Mouse (Mus musculus): Measurements from ENCODE around the gene Fgr. TPM values are rescaled to one million over a fixed set of nuclear protein-coding genes. Genes with fewer than 3 reads are reported as not detected.

The Fgr gene
- polyA plus RNA-seq, 1 experiment from 2014 or later, result not detected

DNA sequence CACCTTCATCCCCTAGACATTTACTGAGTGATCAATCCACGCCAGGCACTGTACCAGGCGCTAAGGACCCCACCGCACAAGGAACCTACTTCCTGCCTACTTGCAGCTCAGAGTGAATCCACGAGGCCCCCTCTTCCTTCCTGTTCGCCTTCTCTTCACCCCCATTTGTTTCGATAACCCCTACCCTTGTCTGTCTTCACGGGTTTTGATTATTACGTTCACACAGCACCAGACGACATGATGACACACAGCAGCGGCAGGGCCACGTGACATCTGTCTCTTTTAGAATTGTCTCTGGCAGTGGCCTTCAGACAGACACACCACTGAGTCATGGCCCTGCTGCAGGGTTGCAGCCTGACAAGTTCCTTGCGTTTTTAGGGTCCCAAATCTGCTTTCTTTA lies 29.8 kb upstream of the Fgr start:
- ChIA-PET CTCF (interaction anchor here (1.0 to 5.5 kb wide), 4 partner anchors 18 to 60 kb away, joined by 3 to 84 read pairs (median 12); no protein-coding TSS in a partner anchor), POLR2A (no interaction called here)
- no peak for ATAC-seq
- no peaks in the 10 kb centered on the region for H3K27me3 ChIP-seq
- DNase-seq (ENCODE audit: low read depth, low spot score), result no peak
- in situ Hi-C loops (cut with MboI; ENCODE audit: low pct_unique_long_range_greater_than_20kb), result loop anchor here (10.0 kb wide), 1 partner anchor 271 kb away; the partner anchor contains the start of genes Cd164l2 and Gpr3
- no peak for TF ChIP-seq CTCF (IDR thresholded peaks at IDR 0.05)

DNA sequence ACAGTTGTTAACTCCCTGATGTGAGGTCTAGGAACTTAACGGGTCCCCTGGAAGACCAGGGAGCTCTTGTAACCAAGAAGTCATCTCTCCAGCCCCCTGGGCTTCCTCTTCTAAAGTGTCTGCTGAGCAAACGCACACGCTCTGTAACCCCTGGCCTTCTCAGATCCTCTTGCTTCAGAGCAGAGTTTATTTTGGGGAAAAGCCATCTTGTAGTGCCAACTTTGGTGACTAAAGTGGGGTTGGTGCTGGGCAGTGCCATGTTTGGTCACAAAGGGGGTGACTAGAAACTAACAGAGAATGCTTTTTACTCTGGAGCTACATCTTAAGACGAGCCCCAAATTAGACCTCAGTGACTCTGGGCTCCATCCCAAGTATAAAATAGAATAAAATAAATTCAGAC lies 29.1 kb upstream of the Fgr start:
- DNase-seq (ENCODE audit: low read depth, low spot score) (no peak), ATAC-seq (no peak)
- CTCF ChIA-PET, result interaction anchor here (0.7 to 5.5 kb wide), 7 partner anchors 16 to 352 kb away, joined by 3 to 84 read pairs (median 4); no protein-coding TSS in a partner anchor
- POLR2A ChIA-PET, result interaction anchor here (0.7 to 1.2 kb wide), 3 partner anchors 15 to 36 kb away, joined by 3 read pairs; no protein-coding TSS in a partner anchor
- TF ChIP-seq CTCF (IDR thresholded peaks at IDR 0.05), result no peak
- H3K27me3 ChIP-seq, result no peaks in the 10 kb centered on the region
- in situ Hi-C loops (cut with MboI; ENCODE audit: low pct_unique_long_range_greater_than_20kb), result loop anchor here (5.0 to 10.0 kb wide), 2 partner anchors 58 to 270 kb away; partner anchors contain the start of genes Cd164l2 and Gpr3

GRCm38 (mm10) chr4:132945261-132946046 lies 28.4 kb upstream of the Fgr start:
- peak; percentile 46 for DNase-seq (ENCODE audit: low read depth, low spot score)
- in situ Hi-C loops (cut with MboI; ENCODE audit: low pct_unique_long_range_greater_than_20kb), result loop anchor here (5.0 to 10.0 kb wide), 2 partner anchors 57 to 269 kb away; partner anchors contain the start of genes Cd164l2 and Gpr3
- ATAC-seq, result peak; percentile 50
- CTCF ChIA-PET, result interaction anchor here (0.6 to 5.5 kb wide), 10 partner anchors 9 to 351 kb away, joined by 3 to 84 read pairs (median 4); no protein-coding TSS in a partner anchor
- TF ChIP-seq CTCF (IDR thresholded peaks at IDR 0.05), result peak; percentile 92
- POLR2A ChIA-PET, result interaction anchor here (0.6 to 1.2 kb wide), 4 partner anchors 14 to 60 kb away, joined by 3 read pairs; no protein-coding TSS in a partner anchor
- H3K27me3 ChIP-seq, result no peaks in the 10 kb centered on the region

DNA sequence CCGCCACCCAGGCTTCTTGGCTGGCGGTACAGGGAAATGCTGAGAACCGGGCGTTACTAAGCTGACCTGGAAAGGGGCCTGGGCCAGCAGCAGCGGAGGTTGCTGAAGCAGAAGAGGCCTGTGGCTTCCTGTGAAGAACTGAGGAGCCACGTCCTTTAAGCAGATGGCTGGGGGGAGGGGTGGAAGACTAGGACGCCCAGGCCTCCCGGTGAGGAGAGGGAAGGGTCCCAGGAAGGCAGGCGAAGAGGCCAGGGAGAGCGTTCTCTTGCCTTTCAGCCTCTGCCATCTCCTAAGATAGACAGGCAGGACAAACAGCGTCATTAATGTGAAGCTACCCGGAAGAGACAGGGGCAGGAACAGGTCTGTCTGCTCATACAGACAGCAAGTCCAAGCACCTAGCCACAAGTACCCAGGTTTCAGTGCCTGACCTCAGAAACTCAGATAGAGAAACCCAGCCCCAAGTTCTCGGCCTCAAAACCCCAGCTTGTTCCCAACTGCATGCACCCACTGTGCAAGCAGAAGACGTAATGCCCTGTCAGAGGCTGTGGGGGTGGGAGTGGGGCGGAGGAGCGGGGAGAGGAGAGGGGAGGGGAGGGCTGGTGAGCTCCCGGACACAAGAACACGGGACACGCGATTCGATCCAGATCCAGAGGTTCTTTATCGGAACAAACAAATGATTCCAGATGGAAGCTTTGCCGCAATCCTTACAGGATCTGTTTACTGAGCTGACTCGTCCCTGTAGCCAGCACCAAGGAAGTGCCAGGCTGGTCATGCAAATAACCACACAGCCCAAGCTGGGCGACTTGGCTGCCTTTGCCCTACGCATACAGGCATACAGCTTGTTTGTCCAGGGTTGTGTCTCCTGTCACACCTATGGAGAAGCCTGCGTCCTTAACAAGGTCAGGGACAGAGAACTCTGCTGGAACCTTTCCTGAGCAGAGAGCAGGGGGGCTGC lies 27.6 kb upstream of the Fgr start:
- ATAC-seq, result no peak
- in situ Hi-C loops (cut with MboI; ENCODE audit: low pct_unique_long_range_greater_than_20kb), result loop anchor here (5.0 to 10.0 kb wide), 2 partner anchors 56 to 268 kb away; partner anchors contain the start of genes Cd164l2 and Gpr3
- POLR2A ChIA-PET, result interaction anchor here (0.6 to 1.3 kb wide), 2 partner anchors 58 to 59 kb away, joined by 3 read pairs; no protein-coding TSS in a partner anchor
- DNase-seq (ENCODE audit: low read depth, low spot score), result no peak
- CTCF ChIA-PET, result interaction anchor here (0.6 to 5.5 kb wide), 6 partner anchors 10 to 309 kb away, joined by 3 to 84 read pairs (median 6); no protein-coding TSS in a partner anchor
- no peak for TF ChIP-seq CTCF (IDR thresholded peaks at IDR 0.05)
- H3K27me3 ChIP-seq, result no peaks in the 10 kb centered on the region

GRCm38 (mm10) chr4:132949882-132950532 lies 23.9 kb upstream of the Fgr start:
- in situ Hi-C loops (cut with MboI; ENCODE audit: low pct_unique_long_range_greater_than_20kb), result loop anchor here (5.0 to 10.0 kb wide), 2 partner anchors 52 to 265 kb away; partner anchors contain the start of genes Cd164l2 and Gpr3
- H3K27me3 ChIP-seq, result no peaks in the 10 kb centered on the region
- TF ChIP-seq CTCF (IDR thresholded peaks at IDR 0.05), result no peak
- ATAC-seq, result no peak
- CTCF ChIA-PET, result no interaction called here
- POLR2A ChIA-PET, result no interaction called here
- no peak for DNase-seq (ENCODE audit: low read depth, low spot score)

DNA sequence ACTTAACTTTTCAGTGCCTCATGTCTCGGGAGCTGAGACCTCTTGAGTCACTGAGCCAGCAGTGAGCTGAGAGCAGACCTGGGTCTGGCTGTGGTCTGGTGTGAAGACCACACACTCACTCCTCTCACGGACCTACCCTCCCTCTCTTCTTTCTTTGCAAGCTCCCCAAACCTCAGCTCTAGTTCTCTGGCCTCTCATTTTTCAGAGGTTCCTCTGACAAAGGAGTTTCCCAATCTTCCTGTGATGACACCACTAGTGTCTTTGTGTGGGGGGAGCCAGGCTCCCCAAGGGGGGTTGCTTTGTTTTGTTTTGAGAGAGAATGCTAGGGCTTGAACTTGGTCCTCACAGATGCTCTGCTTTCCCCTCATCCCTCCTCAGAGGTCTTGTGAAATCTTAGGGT lies 22.9 kb upstream of the Fgr start:
- DNase-seq (ENCODE audit: low read depth, low spot score) (no peak), ATAC-seq (no peak)
- ChIA-PET POLR2A (interaction anchor here (1.7 kb wide), 1 partner anchor 54 kb away, joined by 4 read pairs; no protein-coding TSS in a partner anchor), CTCF (interaction anchor here (1.2 kb wide), 1 partner anchor 21 kb away, joined by 3 read pairs; no protein-coding TSS in a partner anchor)
- in situ Hi-C loops (cut with MboI; ENCODE audit: low pct_unique_long_range_greater_than_20kb), result no loop called here
- TF ChIP-seq CTCF (IDR thresholded peaks at IDR 0.05), result no peak
- no peaks in the 10 kb centered on the region for H3K27me3 ChIP-seq

- DNase-seq (ENCODE audit: low read depth, low spot score) (no peak), ATAC-seq (no peak)
- in situ Hi-C loops (cut with MboI; ENCODE audit: low pct_unique_long_range_greater_than_20kb), result no loop called here
Measured at GRCm38 (mm10) chr4:132954530-132955394, 19.1 kb upstream of the Fgr start.

GRCm38 (mm10) chr4:132955395-132955791 lies 18.5 kb upstream of the Fgr start:
- in situ Hi-C loops (cut with MboI; ENCODE audit: low pct_unique_long_range_greater_than_20kb), result no loop called here

More at GRCm38 (mm10) chr4:132954530-132955394, 19.1 kb upstream of the Fgr start:
- CTCF ChIA-PET, result no interaction called here
- no peak for TF ChIP-seq CTCF (IDR thresholded peaks at IDR 0.05)
- no peaks in the 10 kb centered on the region for H3K27me3 ChIP-seq
- POLR2A ChIA-PET, result no interaction called here

More at GRCm38 (mm10) chr4:132955395-132955791, 18.5 kb upstream of the Fgr start:
- no peaks in the 10 kb centered on the region for H3K27me3 ChIP-seq
- DNase-seq (ENCODE audit: low read depth, low spot score), result no peak
- ChIA-PET POLR2A (no interaction called here), CTCF (no interaction called here)
- TF ChIP-seq CTCF (IDR thresholded peaks at IDR 0.05), result no peak
- ATAC-seq, result no peak
